Mouse (Mus musculus) gastrocnemius, postnatal 4 days (tissue): ENCODE results near the gene Synrg. TPM values are rescaled to one million over a fixed set of nuclear protein-coding genes. Genes with fewer than 3 reads are reported as not detected.

Experiments used
- DNase-seq, 2 experiments: peaks; one replicate each; pipeline ENCODE4 v3.0.0; 2021 to 2022; ENCODE audit warnings: low spot score in 2 of 2, mixed read lengths in 2 of 2
- total RNA-seq, 2 experiments: library from RNA; stranded (reverse); gene quantifications; 2 replicates each; pipeline ENCODE4 v1.2.3; 2021

Synrg gene
- total RNA-seq, 2 experiments from 2014 or later = 40.7 to 46.2 TPM

GRCm38 (mm10) chr11:83979992-83980391 is 15.8 kb downstream of the Synrg start:
- DNase-seq = no peak

- no peak for DNase-seq
Observed at GRCm38 (mm10) chr11:83981338-83981737, 17.1 kb downstream of the Synrg start.

GRCm38 (mm10) chr11:83991701-83992100 is 27.5 kb downstream of the Synrg start:
- DNase-seq = no peak

- DNase-seq = no peak
Observed at GRCm38 (mm10) chr11:83993428-83993827, 29.2 kb downstream of the Synrg start.

- no peak for DNase-seq
Observed at GRCm38 (mm10) chr11:83994481-83994880, 30.3 kb downstream of the Synrg start.

GRCm38 (mm10) chr11:83995535-83995950 is 31.3 kb downstream of the Synrg start:
- DNase-seq = no peak

GRCm38 (mm10) chr11:83997171-83997868 is 33.1 kb downstream of the Synrg start:
- no peak for DNase-seq

GRCm38 (mm10) chr11:83998993-83999392 is 34.8 kb downstream of the Synrg start:
- DNase-seq = no peak

GRCm38 (mm10) chr11:83999411-83999915 is 35.2 kb downstream of the Synrg start:
- DNase-seq = no peak

- no peak for DNase-seq
Observed at GRCm38 (mm10) chr11:84001257-84001656, 37.0 kb downstream of the Synrg start.

GRCm38 (mm10) chr11:84003986-84004385 is 39.8 kb downstream of the Synrg start:
- no peak for DNase-seq

- no peak for DNase-seq
Observed at GRCm38 (mm10) chr11:84009001-84009400, 44.8 kb downstream of the Synrg start.

GRCm38 (mm10) chr11:84010411-84010810 is 46.2 kb downstream of the Synrg start:
- no peak for DNase-seq

- DNase-seq = no peak
Observed at GRCm38 (mm10) chr11:84011050-84011449, 46.8 kb downstream of the Synrg start.

GRCm38 (mm10) chr11:84011576-84011975 is 47.3 kb downstream of the Synrg start:
- DNase-seq = no peak

- DNase-seq = no peak
Observed at GRCm38 (mm10) chr11:84013105-84013504, 48.9 kb downstream of the Synrg start.

GRCm38 (mm10) chr11:84016147-84016809 is 52.0 kb downstream of the Synrg start:
- no peak for DNase-seq

- DNase-seq = no peak
Observed at GRCm38 (mm10) chr11:84016810-84017508, 52.7 kb downstream of the Synrg start.

- no peak for DNase-seq
Observed at GRCm38 (mm10) chr11:84027231-84027630, 63.0 kb downstream of the Synrg start.

GRCm38 (mm10) chr11:84028271-84029028 is 64.2 kb downstream of the Synrg start:
- DNase-seq = no peak

- peak in 1 of 2 experiments; percentile 21 for DNase-seq
Observed at GRCm38 (mm10) chr11:84031971-84032370, 67.7 kb downstream of the Synrg start.
